Mouse (Mus musculus) embryonic facial prominence, embryonic 11.5 days (tissue): ENCODE results near the gene Foxi3. TPM values are rescaled to one million over a fixed set of nuclear protein-coding genes. Genes with fewer than 3 reads are reported as not detected.

ENCODE experiments used
- ATAC-seq: fragments of 200-750 bp; cut with Nextera tagmentation; replicated peaks from 2 replicates; pipeline ENCODE4 v1.8.0; 2017; ENCODE audit warnings: low read depth; ENCODE audit not compliant: insufficient number of reproducible peaks, low FRiP score, low TSS enrichment
- DNase-seq: peaks from one replicate; pipeline ENCODE4 v3.0.0-alpha.2; 2015; ENCODE audit warnings: low spot score
- H3K27ac ChIP-seq: fragments of 300-500 bp; sonication (generic); replicated peaks from 2 replicates; pipeline ENCODE4 v1.5.1; 2014; ENCODE audit warnings: mild to moderate bottlenecking, low read depth, low read length, control low read depth
- H3K27me3 ChIP-seq: fragments of 300-500 bp; sonication (generic); 2 replicates; pipeline ENCODE4 v1.6.1; 2014; ENCODE audit warnings: mild to moderate bottlenecking, low read length, moderate library complexity, mixed read lengths; ENCODE audit not compliant: control insufficient read depth, insufficient read depth
- H3K36me3 ChIP-seq: fragments of 300-500 bp; sonication (generic); replicated peaks from 2 replicates; pipeline ENCODE4 v1.6.1; 2014; ENCODE audit warnings: low read depth, mild to moderate bottlenecking, low read length, moderate library complexity, mixed read lengths; ENCODE audit not compliant: control insufficient read depth, insufficient read depth
- H3K4me1 ChIP-seq: fragments of 300-500 bp; sonication (generic); 2 replicates; pipeline ENCODE4 v1.6.1; 2014; ENCODE audit warnings: low read length, mixed read lengths; ENCODE audit not compliant: control insufficient read depth, insufficient read depth
- H3K4me2 ChIP-seq: fragments of 300-500 bp; sonication (generic); 2 replicates; pipeline ENCODE4 v1.6.1; 2014; ENCODE audit warnings: low read depth, mild to moderate bottlenecking, control low read depth, low read length, moderate library complexity
- H3K4me3 ChIP-seq: fragments of 300-500 bp; sonication (generic); 2 replicates; pipeline ENCODE4 v1.5.1; 2014; ENCODE audit warnings: low read depth, low read length, control low read depth
- H3K9ac ChIP-seq: fragments of 300-500 bp; sonication (generic); replicated peaks from 2 replicates; pipeline ENCODE4 v1.6.1; 2014; ENCODE audit warnings: mild to moderate bottlenecking, control low read depth, low read length
- H3K9me3 ChIP-seq: fragments of 300-500 bp; sonication (generic); replicated peaks from 2 replicates; pipeline ENCODE4 v1.6.1; 2016; ENCODE audit warnings: mild to moderate bottlenecking, low read length, inconsistent platforms, mixed read lengths; ENCODE audit not compliant: control insufficient read depth
- WGBS: fragments of 180-500 bp; shearing (Covaris S2); extraction: QIAGEN DNeasy Blood & Tissue Kit; methylation state at CpG from one replicate; pipeline ENCODE4 v1.1.7; 2014; 5-methylcytosine and 5-hydroxymethylcytosine counted together
- polyA plus RNA-seq: library from polyadenylated mRNA; unstranded; fragments of >200 nt; fragmentation: Nextera tagmentation; extraction: Ambion mirVana; gene quantifications from 2 replicates; pipeline ENCODE4 v1.2.1, GENCODE M21; 2014

The Foxi3 gene
- polyA plus RNA-seq: 0.81 and 1.0 TPM in 2 replicates

DNA sequence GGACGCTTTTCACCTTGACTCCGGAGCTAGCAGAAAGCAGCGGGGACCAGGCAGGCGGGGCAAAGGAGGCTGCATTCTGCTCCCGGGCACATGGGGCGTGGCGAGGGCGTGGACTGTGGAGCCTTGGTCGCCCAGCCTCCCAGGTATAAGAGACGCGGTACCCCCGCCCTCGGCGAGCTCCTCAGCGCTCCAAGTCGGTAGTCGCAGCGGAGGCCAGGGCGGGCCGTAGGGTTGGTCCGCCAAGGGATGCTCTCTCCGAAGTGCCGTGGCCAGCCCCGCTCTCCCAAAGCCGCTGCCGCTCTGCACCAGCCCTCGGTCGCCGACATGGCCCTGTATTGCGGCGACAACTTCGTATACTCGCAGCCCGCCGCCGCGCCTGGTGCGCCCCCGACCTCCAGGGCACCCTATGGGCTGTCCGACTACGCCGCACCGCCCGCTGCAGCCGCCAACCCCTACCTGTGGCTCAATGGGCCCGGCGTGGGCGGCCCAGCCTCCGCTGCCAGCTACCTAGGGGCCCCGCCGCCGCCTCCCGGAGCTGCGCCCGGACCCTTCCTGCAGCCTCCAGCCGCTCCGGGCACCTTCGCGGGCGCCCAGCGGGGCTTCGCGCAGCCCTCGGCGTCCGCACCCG is at the start of gene Foxi3:
Gene Foxi3, plus strand, starts transcription at position 247 of the 628 bp plus-strand sequence.
- Histone ChIP-seq H3K4me2 (peak within 1 kb of the TSS; percentile 91), H3K4me1 (peaks cover 6% of the 10 kb centered on the region; the same call in 1 of the 2 replicates), H3K36me3 (no peaks in the 10 kb centered on the region), H3K9me3 (no peaks in the 10 kb centered on the region), H3K9ac (peak within 1 kb of the TSS; percentile 26; the same call in 1 of the 2 replicates), H3K27ac (no peak within 1 kb of the TSS), H3K27me3 (peaks cover 39% of the 10 kb centered on the region), H3K4me3 (peak within 1 kb of the TSS; percentile 53)
- DNase-seq (peak; percentile 68), ATAC-seq (peak; percentile 63)
- under 1% methylated on average over 47 of the region's 67 CpGs for WGBS

DNA sequence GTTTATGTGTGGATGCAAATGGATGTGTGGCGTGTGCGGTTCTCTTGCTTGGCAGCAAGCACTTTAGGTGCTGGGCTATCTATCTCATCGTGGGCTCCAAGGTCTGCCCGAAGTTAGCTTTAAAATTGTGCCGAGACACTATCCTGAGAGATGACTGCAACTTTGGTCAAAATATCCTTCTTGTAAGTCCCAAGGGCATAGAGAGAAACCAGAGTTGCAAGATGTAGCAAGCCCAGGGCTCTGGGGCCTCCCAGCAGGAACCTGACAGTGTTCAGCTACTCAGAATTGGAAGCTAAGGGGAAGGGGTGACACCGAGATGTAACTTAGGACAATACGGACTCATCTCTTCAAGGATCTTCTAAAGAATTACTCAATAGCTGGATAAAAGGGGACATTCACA is 46.8 kb upstream of the Foxi3 start:
- no peak overlapping the region for H3K9ac ChIP-seq
- no peaks in the 10 kb centered on the region; the same call in 1 of the 2 replicates for H3K27me3 ChIP-seq
- no peaks in the 10 kb centered on the region; the same call in 1 of the 2 replicates for H3K36me3 ChIP-seq
- H3K27ac ChIP-seq: no peak overlapping the region
- H3K4me2 ChIP-seq: no peak overlapping the region
- no peak for DNase-seq
- no peaks in the 10 kb centered on the region for H3K4me1 ChIP-seq
- no peak for ATAC-seq
- no peaks in the 10 kb centered on the region for H3K9me3 ChIP-seq
- WGBS: 88% methylated on average over 7 of the region's 7 CpGs
- H3K4me3 ChIP-seq: no peak overlapping the region

DNA sequence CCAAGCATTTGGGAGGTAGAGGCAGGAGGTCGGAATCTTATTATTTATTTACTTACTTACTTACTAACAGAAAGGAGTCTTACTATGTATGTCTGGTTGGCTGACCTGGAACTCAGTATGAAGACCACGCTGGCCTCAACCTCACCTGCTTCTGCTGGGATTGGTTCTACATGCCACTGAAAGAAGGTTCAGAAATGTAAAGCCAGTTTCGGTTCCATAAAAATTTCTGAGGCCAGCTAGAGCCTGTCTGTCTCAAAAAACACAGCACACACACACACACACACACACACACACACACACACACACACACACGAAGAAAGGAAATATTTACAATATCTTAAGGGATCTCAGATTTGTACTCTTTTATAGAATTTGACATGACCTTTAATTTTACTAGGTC is 46.0 kb upstream of the Foxi3 start:
- ATAC-seq: no peak
- no peaks in the 10 kb centered on the region; the same call in 1 of the 2 replicates for H3K27me3 ChIP-seq
- no peak for DNase-seq
- H3K9me3 ChIP-seq: no peaks in the 10 kb centered on the region
- no peaks in the 10 kb centered on the region; the same call in 1 of the 2 replicates for H3K36me3 ChIP-seq
- no peaks in the 10 kb centered on the region for H3K4me1 ChIP-seq
- no peak overlapping the region for H3K27ac ChIP-seq
- H3K9ac ChIP-seq: no peak overlapping the region
- H3K4me2 ChIP-seq: no peak overlapping the region
- WGBS: 79% methylated on average over 4 of the region's 4 CpGs
- H3K4me3 ChIP-seq: no peak overlapping the region

DNA sequence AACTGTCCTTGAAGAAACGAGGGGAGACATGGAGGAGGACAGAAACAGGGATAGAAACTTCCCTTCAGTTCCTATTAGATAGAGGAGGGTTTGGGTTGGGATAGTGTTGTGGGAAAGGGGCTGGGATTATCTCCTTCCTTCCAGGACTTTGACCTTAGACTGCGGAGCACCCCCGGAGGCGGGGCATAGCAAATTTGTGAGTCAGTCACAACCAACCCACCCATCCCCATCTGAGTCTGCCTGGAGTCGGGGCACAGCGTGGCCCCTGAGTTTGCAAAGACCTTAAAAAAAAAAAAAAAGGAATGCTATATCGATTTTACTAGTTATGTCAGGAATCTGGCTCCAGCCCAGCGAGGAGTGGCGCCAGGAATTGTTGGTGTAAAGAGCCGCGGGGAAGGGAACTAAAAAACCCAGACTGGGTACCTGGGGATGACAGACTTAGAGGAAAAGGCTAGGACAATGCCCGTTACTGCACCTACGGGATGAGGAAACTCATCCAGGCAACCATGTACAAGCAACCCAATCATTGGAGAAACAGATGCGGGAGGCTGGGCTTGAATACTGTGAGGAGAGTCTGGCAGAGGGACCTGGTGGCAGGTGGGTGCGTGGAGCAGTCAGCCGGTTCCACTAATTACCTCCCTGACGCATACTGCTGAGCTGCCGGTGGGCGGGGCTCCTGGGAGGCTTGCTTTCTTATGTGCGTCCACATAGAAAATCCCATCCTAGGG is 44.5 kb upstream of the Foxi3 start:
- no peaks in the 10 kb centered on the region for H3K36me3 ChIP-seq
- H3K9ac ChIP-seq: no peak overlapping the region
- no peak overlapping the region for H3K4me3 ChIP-seq
- H3K9me3 ChIP-seq: no peaks in the 10 kb centered on the region
- no peaks in the 10 kb centered on the region for H3K4me1 ChIP-seq
- peak overlapping the region; percentile 26; the same call in 1 of the 2 replicates for H3K4me2 ChIP-seq
- H3K27me3 ChIP-seq: no peaks in the 10 kb centered on the region; the same call in 1 of the 2 replicates
- WGBS: 8% methylated on average over 20 of the region's 20 CpGs
- H3K27ac ChIP-seq: no peak overlapping the region
- peak; percentile 17 for DNase-seq
- no peak for ATAC-seq

DNA sequence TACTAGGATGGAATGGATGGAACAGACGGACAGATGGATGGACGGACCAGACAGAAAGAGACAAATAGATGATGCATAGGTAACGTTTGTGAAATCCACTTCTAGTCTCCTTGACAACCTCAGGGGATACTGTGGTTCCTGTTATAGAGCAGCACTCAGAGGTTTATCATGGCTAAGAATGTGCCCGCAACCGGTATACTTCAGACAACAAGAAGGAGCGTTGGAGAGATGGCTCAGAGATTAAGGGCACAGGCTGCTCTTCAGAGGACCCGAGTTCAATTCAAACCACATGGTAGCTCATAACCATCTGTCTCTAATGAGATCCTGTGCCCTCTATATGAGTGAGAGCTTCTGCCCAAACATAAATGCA is 44.0 kb upstream of the Foxi3 start:
- H3K4me2 ChIP-seq: no peak overlapping the region
- WGBS: 60% methylated on average over 7 of the region's 7 CpGs
- no peak for ATAC-seq

DNA sequence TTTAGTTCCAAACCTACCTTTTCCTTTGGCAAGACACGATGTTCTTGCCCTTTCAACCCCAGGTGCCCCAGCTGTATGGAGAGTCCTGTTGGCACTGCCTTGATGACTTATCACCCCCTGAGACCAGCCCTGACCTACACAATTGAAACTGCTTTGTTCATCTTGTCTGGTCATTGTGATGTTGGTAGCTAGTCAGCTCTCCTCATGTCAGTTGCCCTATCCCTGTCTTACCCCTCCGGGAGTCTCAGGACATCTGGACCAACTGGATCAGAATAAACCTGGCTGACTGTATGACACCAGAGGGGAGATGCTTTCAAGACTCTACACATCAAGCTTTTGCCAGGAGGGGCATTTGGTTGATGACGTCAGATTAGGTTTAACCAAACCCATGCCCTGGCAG is 37.5 kb upstream of the Foxi3 start, which contains the start of gene Tex37:
Gene Tex37, minus strand, starts transcription at position 101 of the 400 bp plus-strand sequence.
- Histone ChIP-seq H3K4me2 (no peak within 1 kb of the TSS), H3K9me3 (no peaks in the 10 kb centered on the region), H3K36me3 (no peaks in the 10 kb centered on the region), H3K4me3 (no peak within 1 kb of the TSS), H3K4me1 (no peaks in the 10 kb centered on the region), H3K27me3 (no peaks in the 10 kb centered on the region), H3K27ac (no peak within 1 kb of the TSS), H3K9ac (no peak within 1 kb of the TSS)
- ATAC-seq (no peak), DNase-seq (no peak)
- WGBS: 88% methylated on average over 3 of the region's 3 CpGs

More for the DNA sequence above, 44.0 kb upstream of the Foxi3 start:
- no peak for DNase-seq
- H3K4me3 ChIP-seq: no peak overlapping the region
- H3K36me3 ChIP-seq: no peaks in the 10 kb centered on the region
- H3K4me1 ChIP-seq: no peaks in the 10 kb centered on the region
- H3K27me3 ChIP-seq: no peaks in the 10 kb centered on the region; the same call in 1 of the 2 replicates
- H3K9ac ChIP-seq: no peak overlapping the region
- H3K27ac ChIP-seq: no peak overlapping the region
- H3K9me3 ChIP-seq: no peaks in the 10 kb centered on the region

DNA sequence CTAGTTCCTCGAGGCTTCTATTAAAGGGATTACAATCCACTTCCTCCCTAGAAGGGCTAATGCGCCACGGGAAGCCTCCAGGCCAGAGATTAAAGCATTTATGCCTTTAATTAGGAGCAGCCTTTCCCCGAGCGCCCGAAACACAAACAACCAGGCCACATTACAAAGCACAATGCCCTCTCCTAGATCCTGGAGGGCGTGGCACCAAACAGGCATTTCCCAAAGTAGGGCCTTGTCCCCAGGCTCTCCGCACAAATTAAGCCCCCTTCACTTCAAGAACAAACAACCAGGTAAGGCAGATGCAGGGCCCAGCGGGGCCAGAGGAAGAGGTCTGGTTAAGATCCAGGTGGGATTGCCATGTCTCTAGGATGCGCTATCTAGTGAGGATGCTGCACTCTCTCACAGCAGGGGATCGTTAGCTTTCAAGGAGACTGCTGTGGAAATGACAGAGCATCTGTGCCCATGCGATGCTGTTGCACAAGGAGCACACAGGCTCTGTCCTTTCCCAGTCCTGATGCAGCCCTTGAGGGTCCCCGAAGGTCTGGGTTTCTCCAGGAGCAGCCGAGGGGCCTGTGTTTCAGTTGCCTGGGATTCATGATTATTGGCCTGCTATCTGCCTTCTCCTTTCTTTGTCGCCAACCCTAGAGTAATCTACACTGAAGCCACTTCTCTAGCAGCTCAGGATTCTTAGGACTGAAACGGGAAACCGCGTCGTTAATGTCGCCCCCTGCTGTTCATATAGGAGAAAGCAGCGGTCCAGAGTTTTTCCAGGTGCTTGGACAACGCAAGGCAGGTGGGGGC is 34.9 kb upstream of the Foxi3 start:
- Histone ChIP-seq H3K27me3 (no peaks in the 10 kb centered on the region), H3K4me2 (peak overlapping the region; percentile 45), H3K36me3 (no peaks in the 10 kb centered on the region), H3K4me1 (no peaks in the 10 kb centered on the region), H3K27ac (no peak overlapping the region), H3K9ac (peak overlapping the region; percentile 55), H3K4me3 (no peak overlapping the region; the same call in 1 of the 2 replicates), H3K9me3 (no peaks in the 10 kb centered on the region)
- peak; percentile 60 for ATAC-seq
- peak; percentile 83 for DNase-seq
- WGBS: 2% methylated on average over 22 of the region's 22 CpGs
